Mouse (Mus musculus) G1E (cell line): ENCODE measurements around the gene Sphk1.

Experiments
- CTCF ChIP-seq: IDR thresholded peaks from 2 replicates; pipeline ENCODE4 v1.5.1; 2012; ENCODE audit warnings: low read depth, low read length, inconsistent platforms, mixed read lengths
- GATA1 ChIP-seq: IDR thresholded peaks from 2 replicates; pipeline ENCODE4 v1.6.1; 2012; ENCODE audit warnings: borderline replicate concordance, low read length, inconsistent platforms, mixed read lengths
- GATA2 ChIP-seq: IDR thresholded peaks from 2 replicates; pipeline ENCODE4 v1.6.1; 2012; ENCODE audit warnings: low read depth, low read length, inconsistent platforms, borderline replicate concordance
- POLR2AphosphoS5 ChIP-seq: IDR thresholded peaks from 2 replicates; pipeline ENCODE4 v1.6.1; 2012; ENCODE audit warnings: low read depth, low read length, inconsistent platforms; ENCODE audit not compliant: insufficient replicate concordance
- TAL1 ChIP-seq: conservative IDR thresholded peaks from 2 replicates; pipeline ENCODE4 v1.6.1; 2012; ENCODE audit warnings: low read depth, low read length, inconsistent platforms, mixed read lengths

DNA sequence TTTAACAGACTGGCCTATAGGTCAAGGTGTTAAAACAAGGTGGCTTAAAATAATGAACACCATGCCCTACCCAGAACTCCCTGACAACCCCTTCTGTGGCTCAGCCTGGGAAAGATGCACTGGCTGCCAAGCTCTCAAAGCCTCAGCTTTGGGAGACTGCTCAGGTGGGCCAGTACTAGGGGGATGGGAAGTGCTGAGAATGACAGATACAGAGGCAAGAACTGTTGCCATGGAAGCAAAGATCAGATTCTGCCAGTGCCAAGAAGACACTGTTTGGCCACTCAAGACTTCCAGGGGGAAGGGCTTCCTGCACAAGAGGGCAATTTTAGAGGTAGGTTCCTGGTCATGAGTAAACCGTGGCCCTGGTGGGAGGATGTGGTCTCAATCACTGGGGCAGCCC is 24.8 kb downstream of the Sphk1 start:
- TF ChIP-seq CTCF (no peak), POLR2AphosphoS5 (no peak), TAL1 (no peak), GATA1 (no peak), GATA2 (no peak)
